Mouse (Mus musculus) gastrocnemius, postnatal 25 days (tissue): ENCODE data around the gene Iqsec2. TPM values are rescaled to one million over a fixed set of nuclear protein-coding genes. Genes with fewer than 3 reads are reported as not detected.
"Not testable (repeated sequence)": the region's sequence is repeated elsewhere in the genome, so short reads cannot be mapped to it uniquely, and the experiment has no call there.

ENCODE experiments used
- DNase-seq: peaks from one replicate; pipeline ENCODE4 v3.0.0; 2022
- total RNA-seq, 2 experiments: library from RNA; stranded (reverse); gene quantifications; 1 replicate in 1 of 2; 2 replicates in 1 of 2; pipeline ENCODE4 v1.2.3; 2021

The Iqsec2 gene
- total RNA-seq, 2 experiments from 2014 or later = 23.1 to 28.2 TPM

DNA sequence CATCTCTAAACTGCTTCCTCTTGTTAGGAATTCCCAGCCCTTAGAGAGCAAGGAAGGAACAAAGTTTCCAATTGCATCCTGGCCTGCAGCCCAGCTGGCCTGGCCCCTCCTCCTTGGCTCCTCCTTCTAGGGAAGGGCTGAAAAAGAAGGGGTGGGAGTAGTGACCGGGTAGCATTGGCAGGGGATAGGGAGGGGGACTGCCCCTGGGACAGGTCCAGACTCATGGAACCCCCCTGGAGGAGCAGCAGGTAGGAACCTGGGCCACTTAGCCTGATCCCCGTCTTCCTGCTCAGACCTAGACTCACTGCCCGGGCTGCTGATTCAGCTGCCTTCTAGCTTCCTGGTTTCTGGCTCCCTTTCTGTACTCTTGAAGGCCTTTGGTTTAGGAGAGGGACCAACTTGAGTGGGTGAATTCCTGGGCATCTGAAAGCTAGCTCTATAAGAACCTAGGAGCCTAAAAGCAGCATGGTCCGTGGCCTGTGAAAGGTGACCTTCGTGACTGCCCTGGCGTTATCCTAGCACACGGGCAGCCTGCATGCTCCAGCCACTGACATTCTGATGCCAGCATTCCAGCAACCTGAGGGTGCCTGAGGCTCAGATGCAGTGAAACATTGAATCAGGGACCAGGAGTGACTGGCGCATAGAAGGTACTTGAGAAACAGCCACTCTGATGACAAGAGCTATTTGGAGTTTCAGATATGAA, 34.9 kb downstream of the Iqsec2 start:
- peak; percentile 74 for DNase-seq

DNA sequence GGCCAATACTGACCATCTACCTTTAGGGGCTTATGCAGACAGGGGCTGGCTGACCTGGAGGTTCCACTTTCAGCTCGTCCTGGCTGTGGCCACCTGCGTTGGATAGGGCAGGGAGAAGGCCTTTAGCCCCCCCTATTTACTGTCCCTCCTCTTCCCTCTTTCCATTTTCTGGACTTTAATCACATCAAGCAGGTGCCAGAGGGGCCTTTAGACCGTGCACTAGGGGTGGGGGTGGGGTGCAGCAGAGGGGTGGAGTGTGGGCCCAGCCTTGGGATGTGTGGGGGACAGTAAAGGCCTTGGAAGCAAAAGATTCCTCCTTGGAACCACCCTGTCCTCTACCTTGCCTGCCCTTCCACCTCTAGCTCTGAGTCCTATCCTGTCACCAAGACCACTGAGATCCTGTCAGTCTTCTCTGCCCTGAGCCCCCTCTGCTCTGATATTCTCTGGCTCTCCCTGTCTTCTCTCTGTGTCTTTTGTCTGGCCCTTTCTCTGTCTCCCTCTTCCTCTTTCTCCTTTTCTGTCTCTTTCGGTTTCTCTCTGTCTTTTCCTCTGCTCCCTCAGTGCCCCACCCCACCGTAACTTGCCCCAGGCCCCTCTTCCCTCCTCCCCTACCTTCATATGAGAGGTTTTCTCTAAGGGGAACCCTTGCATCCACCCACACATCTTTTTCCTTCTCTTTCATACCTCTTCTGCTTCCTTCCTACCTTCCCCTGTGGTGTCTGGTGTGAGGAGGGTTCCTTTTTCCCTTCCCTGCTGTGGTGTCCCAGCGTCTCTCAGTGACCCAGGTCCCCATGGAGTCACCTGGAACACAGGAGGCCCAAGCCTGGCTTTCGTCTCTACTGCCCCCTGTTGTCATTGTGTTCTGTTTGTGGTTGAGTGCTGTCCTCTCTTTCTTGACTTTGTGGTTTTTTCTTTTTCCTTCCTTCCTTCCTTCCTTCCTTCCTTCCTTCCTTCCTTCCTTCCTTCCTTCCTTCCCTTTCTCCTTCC, 35.9 kb downstream of the Iqsec2 start:
- DNase-seq = no peak

- no peak for DNase-seq
Measured at GRCm38 (mm10) chrX:152187151-152187550, 43.1 kb downstream of the Iqsec2 start.

- no peak for DNase-seq
Measured at GRCm38 (mm10) chrX:152191266-152191665, 47.2 kb downstream of the Iqsec2 start.

- DNase-seq = no peak
Measured at GRCm38 (mm10) chrX:152197814-152198648, 54.0 kb downstream of the Iqsec2 start.

DNA sequence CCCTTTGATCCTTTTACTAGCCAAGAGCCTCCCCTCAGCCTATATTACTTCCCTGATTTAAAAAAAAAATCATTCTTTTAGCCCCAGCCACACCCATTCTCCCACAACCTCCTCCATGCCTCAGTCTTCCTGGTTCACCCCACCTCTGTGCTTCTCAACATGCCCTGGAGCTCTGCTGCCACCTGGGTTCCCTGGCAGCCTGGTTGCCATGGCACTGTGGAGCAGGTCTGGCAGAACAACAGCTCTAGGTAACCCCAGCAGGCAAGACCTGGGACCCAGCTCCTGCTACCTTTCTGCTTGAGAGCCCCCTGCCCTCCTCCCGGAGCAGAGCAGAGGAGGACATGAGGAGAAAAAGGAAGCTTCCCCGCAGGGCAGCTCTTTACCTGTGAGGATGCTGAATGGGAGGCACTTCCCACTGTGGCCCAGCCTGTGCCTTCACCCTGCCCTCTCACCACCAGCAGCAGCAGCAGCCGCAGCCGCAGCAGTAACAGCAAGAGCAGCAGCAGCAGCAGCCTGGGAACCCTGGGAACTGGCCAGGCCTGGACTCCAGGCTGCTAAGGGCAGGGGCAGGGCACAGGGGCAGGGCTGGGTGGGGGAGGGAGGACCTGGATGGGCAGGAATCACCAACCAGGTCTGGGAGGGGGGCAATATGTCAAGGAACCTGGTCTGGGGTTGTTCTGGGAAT, 57.8 kb downstream of the Iqsec2 start:
- DNase-seq = no peak

DNA sequence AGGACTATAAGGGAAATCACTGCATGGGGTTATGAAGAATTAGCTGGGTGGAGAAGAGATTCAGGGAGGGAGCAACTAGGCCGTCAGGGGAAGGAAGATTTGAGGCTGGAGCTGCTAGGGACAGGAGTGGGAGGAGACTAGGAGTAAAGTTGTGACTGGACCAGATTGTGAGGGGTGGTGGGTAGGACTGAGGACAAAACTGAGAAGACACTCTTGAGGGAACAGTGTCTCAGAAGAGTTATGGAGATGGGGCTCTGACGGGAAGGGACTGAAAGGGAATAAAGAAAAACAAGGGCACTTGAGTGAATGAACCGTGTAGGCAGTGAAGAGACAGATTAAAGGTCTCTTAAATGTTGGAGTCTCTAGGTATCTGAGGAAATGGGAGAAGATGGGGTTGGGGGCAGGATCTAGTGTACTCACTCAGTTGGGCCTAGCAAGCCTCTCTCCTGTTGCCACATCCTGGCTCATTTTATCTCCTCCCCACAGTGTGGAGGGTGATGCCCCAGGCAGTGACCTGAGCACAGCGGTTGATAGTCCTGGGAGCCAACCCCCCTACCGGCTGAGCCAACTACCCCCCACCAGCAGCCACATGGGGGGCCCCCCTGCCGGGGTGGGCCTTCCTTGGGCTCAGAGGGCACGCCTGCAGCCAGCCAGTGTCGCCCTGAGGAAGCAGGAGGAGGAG, 58.5 kb downstream of the Iqsec2 start:
- DNase-seq = no peak

- DNase-seq = no peak
Measured at GRCm38 (mm10) chrX:152203247-152203646, 59.2 kb downstream of the Iqsec2 start.

DNA sequence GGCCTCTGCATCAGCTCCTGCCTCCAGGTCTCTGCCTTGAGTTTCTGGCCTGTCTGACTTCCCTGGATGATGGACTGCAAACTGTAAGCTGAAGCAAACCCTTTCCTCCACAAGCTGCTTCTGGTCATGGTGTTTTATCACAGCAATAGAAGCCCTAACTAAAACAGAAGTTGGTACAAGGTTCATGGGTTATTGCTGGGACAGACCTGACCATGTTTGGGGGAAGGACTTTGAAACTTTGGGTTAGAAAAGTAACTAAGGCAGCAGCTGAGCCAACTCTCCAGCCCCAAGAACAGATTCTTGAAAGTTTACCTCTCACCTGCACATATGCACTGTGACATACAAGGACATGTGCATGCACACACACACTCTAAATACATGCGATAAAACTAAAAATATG, 61.4 kb downstream of the Iqsec2 start:
- no peak for DNase-seq

DNA sequence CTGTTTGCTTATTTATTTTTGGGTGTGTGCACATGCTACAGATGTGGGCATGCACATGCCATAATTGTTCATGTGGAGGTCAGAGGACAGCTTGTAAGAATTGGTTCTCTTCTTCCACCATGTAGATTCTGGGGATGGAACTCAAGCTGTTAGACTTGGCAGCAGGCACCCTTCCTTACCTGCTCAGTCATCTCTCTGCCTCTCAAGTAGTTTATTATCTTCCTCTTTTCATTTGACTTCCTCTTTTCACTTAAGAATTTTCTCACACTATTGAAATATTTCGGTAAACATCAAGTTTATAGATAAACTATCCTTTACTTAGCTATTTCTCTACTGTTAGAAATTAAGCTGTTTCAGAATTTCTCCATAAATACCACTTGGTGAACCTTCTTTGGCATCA, 70.6 kb downstream of the Iqsec2 start:
- DNase-seq = no peak

DNA sequence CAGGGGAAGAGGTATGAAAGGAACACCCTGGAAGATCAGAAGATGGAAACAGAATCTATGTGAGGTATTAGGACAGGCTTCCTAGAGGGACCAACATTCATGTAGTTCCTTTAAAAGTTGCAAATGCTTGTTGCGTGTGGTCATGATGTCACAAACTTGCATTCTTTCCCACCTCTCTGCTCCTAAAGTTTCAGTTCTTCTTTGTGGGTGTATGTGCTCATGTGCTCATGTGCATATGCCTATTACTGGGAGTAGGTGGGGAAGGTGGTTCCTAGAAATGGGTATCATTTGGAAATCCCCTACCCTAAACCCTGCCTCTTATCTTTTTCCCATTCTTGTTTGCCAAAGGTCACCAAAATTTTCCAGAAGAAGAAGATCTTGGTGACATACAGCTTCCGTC, 74.5 kb downstream of the Iqsec2 start:
- no peak for DNase-seq

GRCm38 (mm10) chrX:152221721-152222120, 77.7 kb downstream of the Iqsec2 start:
- DNase-seq = no peak

DNA sequence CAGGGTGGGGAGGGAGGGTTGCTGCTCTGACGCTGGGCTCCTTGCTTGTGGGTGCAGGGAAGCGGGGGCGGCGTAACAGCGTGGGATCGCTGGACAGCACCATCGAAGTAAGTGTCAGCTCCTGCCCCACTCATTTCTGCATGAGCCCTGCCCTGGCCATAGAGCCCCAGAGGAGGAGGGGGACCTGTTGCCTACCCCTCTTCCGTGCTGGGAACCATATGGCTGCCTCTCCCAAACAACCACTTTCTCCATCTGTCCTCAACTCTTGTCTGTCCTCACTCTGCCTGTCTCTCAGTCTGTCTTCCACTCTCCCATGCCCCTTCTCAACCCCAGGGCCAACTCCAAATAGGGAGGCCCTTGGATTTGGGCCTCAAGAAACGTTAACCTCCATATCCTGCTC, 78.2 kb downstream of the Iqsec2 start:
- DNase-seq = no peak

DNA sequence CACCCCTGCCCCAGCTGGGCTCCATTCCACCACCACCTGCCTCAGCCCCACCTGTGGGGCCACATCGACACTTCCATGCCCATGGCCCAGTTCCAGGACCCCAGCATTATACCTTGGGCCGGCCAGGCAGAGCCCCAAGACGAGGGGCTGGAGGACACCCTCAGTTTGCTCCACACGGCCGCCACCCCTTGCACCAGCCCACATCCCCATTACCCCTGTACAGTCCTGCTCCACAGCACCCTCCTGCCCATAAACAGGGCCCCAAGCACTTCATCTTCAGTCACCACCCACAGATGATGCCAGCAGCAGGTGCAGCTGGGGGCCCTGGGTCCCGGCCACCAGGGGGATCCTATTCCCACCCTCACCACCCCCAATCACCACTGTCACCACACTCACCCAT, 79.2 kb downstream of the Iqsec2 start:
- no peak for DNase-seq

GRCm38 (mm10) chrX:152224280-152224679, 80.2 kb downstream of the Iqsec2 start:
- DNase-seq = no peak

DNA sequence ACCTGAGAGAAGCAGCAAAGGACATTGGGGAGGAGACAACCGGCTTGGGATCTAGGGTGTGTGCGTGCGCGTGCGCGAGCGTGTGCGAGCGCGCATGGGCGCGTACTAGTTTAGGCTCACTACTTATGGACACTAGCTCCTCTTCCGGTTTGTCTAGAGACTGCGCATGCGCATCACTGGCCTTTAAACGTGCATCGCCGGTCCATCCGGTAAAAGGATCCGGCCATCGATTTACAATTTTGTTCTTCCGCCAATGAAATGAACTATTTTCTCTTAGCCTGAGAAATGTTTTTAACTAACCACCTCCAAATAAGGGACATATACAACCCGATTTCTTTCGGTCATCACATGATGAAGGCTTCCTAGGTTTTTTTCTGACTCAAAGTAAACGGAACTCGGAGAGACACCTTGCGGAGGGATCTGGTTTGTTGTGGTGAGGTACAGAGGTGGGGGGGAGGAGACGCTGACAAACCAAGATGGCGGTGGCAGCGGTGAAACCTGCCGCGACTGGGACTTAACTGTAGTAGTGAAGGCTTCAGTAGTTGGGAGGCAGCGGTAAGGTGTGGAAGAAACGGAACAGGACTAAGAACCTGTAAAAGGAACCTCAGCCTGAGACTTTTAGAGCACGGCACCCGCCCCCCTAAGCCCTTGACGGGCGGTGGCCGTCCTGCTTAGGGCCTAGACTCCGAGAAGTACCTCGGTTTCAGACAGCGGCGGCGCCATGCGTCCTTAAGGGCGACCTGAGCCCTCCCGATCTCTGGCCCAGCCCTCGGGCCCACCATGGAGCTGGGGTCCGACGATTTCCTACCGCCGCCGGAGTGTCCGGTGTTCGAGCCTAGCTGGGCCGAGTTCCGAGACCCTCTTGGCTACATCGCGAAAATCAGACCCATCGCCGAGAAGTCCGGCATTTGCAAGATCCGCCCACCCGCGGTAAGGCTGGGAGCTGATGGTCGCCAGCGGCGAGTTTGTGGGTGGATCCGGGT, 89.0 kb downstream of the Iqsec2 start, which contains the start of gene Kdm5c:
Kdm5c (plus strand) TSS at position 240 of the 983 bp plus-strand sequence.
- peak; percentile 98 for DNase-seq

DNA sequence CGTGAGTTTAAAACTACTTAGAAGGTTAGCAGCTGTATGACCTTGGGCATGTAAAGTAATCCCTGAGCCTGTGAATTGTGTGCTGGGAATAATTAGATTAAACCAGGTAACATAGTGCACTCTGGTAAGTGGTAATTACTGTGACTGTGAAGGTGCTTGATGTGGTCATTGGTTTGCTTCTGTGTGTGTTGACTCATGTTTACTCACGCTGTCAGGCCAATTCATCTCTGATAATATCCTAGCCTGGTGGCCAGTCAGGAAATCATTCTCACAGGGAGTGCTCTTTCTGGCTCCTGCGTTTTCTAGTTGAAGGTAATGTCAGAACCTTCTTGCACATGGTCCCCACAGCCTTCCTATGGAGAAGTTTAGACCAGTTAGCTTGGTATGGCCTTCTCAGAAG, 90.1 kb downstream of the Iqsec2 start:
- no peak for DNase-seq

GRCm38 (mm10) chrX:152235758-152236157, 91.7 kb downstream of the Iqsec2 start:
- DNase-seq = no peak

DNA sequence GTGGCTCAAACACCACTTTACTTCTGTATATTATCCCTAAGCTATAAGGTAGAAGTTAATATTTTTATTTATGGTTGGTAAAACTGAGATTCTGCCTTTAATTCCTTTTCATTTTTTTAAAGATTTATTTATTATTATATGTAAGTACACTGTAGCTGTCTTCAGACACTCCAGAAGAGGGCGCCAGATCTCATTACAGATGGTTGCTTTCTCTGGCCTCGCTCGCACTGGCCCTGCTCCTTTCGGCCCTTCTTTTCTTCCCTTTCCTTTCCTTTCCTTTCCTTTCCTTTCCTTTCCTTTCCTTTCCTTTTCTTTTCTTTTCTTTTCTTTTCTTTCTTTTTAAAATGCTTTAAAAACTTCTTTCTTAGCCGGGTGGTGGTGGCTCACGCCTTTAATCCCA, 99.1 kb downstream of the Iqsec2 start:
- not testable (repeated sequence) for DNase-seq
